Mouse (Mus musculus): Measurements from ENCODE around the gene Il25.
"Not testable (repeated sequence)": the region's sequence is repeated elsewhere in the genome, so short reads cannot be mapped to it uniquely, and the experiment has no call there.

Il25 gene

GRCm38 (mm10) chr14:54926401-54927158, 5.9 kb upstream of the Il25 start:
- DNase-seq (ENCODE audit: low read depth, low spot score), result peak; percentile 51

GRCm38 (mm10) chr14:54927296-54927695, 5.2 kb upstream of the Il25 start:
- DNase-seq (ENCODE audit: low read depth, low spot score), result no peak

- no peak for DNase-seq (ENCODE audit: low read depth, low spot score)
Measured at GRCm38 (mm10) chr14:54929801-54930200, 2.7 kb upstream of the Il25 start.

- no peak for DNase-seq (ENCODE audit: low read depth, low spot score)
Measured at GRCm38 (mm10) chr14:54930431-54930830, 2.1 kb upstream of the Il25 start.

- DNase-seq (ENCODE audit: low read depth, low spot score), result no peak
Measured at GRCm38 (mm10) chr14:54935904-54936830, 3.7 kb downstream of the Il25 start, which contains the start of gene Cmtm5. Cmtm5 (plus strand) TSS chr14:54936261.

GRCm38 (mm10) chr14:54936831-54937160, 4.3 kb downstream of the Il25 start:
- DNase-seq (ENCODE audit: low read depth, low spot score), result no peak

- DNase-seq (ENCODE audit: low read depth, low spot score), result no peak
Measured at GRCm38 (mm10) chr14:54937361-54938182, 5.1 kb downstream of the Il25 start.

- DNase-seq (ENCODE audit: low read depth, low spot score), result no peak
Measured at GRCm38 (mm10) chr14:54938431-54939219, 6.1 kb downstream of the Il25 start.

- DNase-seq (ENCODE audit: low read depth, low spot score), result peak; percentile 40
Measured at GRCm38 (mm10) chr14:54939434-54940175, 7.1 kb downstream of the Il25 start.

GRCm38 (mm10) chr14:54940176-54940530, 7.7 kb downstream of the Il25 start:
- no peak for DNase-seq (ENCODE audit: low read depth, low spot score)

GRCm38 (mm10) chr14:54941024-54941978, 8.8 kb downstream of the Il25 start:
- no peak for DNase-seq (ENCODE audit: low read depth, low spot score)

- DNase-seq (ENCODE audit: low read depth, low spot score), result no peak
Measured at GRCm38 (mm10) chr14:54942479-54942878, 10.0 kb downstream of the Il25 start.

- DNase-seq (ENCODE audit: low read depth, low spot score), result no peak
Measured at GRCm38 (mm10) chr14:54943971-54944370, 11.5 kb downstream of the Il25 start.

GRCm38 (mm10) chr14:54944939-54945338, 12.4 kb downstream of the Il25 start:
- DNase-seq (ENCODE audit: low read depth, low spot score), result no peak

GRCm38 (mm10) chr14:54945975-54946704, 13.6 kb downstream of the Il25 start:
- no peak for DNase-seq (ENCODE audit: low read depth, low spot score)

- DNase-seq (ENCODE audit: low read depth, low spot score), result not testable (repeated sequence)
Measured at GRCm38 (mm10) chr14:54947008-54947407, 14.5 kb downstream of the Il25 start.

- DNase-seq (ENCODE audit: low read depth, low spot score), result no peak
Measured at GRCm38 (mm10) chr14:54948781-54949180, 16.3 kb downstream of the Il25 start.

- DNase-seq (ENCODE audit: low read depth, low spot score), result no peak
Measured at GRCm38 (mm10) chr14:54950493-54950892, 18.0 kb downstream of the Il25 start.

GRCm38 (mm10) chr14:54951587-54951986, 19.1 kb downstream of the Il25 start:
- DNase-seq (ENCODE audit: low read depth, low spot score), result no peak
